Mouse (Mus musculus): ENCODE results near the gene Enox1.

Gene Enox1

GRCm38 (mm10) chr14:77646196-77646595 is 489.6 kb downstream of the Enox1 start:
- DNase-seq (ENCODE audit: low read depth, low spot score): no peak
- H3K36me3 ChIP-seq (ENCODE audit: control insufficient read depth, insufficient read depth, low read length, poor library complexity, severe bottlenecking): no peaks in the 10 kb centered on the region
- no peaks in the 10 kb centered on the region for H3K27me3 ChIP-seq (ENCODE audit: control insufficient read depth, insufficient read depth, low read length, poor library complexity, severe bottlenecking)

- no peaks in the 10 kb centered on the region for H3K27me3 ChIP-seq (ENCODE audit: control insufficient read depth, insufficient read depth, low read length, poor library complexity, severe bottlenecking)
- DNase-seq (ENCODE audit: low read depth, low spot score): no peak
- no peaks in the 10 kb centered on the region for H3K36me3 ChIP-seq (ENCODE audit: control insufficient read depth, insufficient read depth, low read length, poor library complexity, severe bottlenecking)
Observed at GRCm38 (mm10) chr14:77647017-77647416, 490.5 kb downstream of the Enox1 start.

DNA sequence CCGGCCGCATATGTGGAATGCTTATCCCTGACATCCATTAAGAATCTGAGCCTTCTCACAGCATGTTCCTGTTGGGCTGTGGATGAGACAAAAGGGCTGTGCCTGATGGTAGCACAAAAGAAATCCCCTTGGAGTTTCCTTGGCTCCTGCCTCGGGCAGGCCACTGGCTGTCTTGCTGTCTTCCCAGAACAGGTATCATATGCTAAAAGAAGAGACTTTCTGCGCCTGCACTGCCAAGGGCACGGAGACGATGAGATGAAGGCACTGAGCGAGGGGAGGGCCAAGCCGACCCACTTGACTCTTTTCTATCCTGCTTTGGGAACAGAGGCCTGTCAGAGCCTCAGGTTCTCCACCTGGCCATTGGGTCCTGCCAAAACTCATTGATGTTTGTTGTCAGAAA is 491.7 kb downstream of the Enox1 start:
- DNase-seq (ENCODE audit: low read depth, low spot score): no peak
- H3K27me3 ChIP-seq (ENCODE audit: control insufficient read depth, insufficient read depth, low read length, poor library complexity, severe bottlenecking): no peaks in the 10 kb centered on the region
- H3K36me3 ChIP-seq (ENCODE audit: control insufficient read depth, insufficient read depth, low read length, poor library complexity, severe bottlenecking): no peaks in the 10 kb centered on the region

DNA sequence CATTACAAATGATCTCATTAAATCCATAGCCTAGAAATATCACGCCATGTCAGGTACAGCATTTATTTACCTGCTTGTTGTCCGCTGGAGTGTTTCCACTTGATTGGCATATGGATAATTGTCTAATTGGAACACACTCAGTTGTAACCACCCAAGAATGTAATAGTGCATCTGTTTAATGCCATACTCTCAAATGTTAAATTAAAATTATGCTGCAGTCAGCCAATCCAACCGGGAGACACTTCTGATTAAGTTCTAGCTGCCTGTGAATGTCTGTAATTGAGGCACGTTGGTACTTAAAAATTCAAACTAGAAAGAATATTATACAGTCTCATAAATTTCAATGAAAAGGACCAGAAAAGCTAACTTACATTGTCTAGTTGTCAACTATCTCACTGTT is 502.2 kb downstream of the Enox1 start:
- no peaks in the 10 kb centered on the region for H3K27me3 ChIP-seq (ENCODE audit: control insufficient read depth, insufficient read depth, low read length, poor library complexity, severe bottlenecking)
- no peaks in the 10 kb centered on the region for H3K36me3 ChIP-seq (ENCODE audit: control insufficient read depth, insufficient read depth, low read length, poor library complexity, severe bottlenecking)
- no peak for DNase-seq (ENCODE audit: low read depth, low spot score)

DNA sequence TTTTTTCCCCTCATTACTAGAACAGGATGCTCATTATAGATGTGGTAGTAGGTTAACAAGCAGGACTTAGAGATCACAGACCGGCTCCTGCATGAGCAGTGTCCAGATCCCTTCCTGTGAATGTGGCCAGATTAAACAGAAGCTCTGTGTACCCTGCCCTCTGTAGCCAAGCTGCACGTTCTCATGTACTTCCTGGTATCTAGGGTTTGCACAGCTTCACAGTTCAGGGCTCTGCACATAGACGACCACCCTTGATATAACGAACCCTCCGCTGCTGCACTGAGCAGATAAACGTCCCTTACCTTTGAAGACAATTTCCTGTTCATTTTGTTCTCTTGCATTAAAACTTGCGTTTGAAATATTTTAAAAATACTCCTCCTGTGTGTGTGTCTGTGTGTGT is 505.7 kb downstream of the Enox1 start:
- Histone ChIP-seq H3K27me3 (ENCODE audit: control insufficient read depth, insufficient read depth, low read length, poor library complexity, severe bottlenecking) (no peaks in the 10 kb centered on the region), H3K36me3 (ENCODE audit: control insufficient read depth, insufficient read depth, low read length, poor library complexity, severe bottlenecking) (no peaks in the 10 kb centered on the region)
- no peak for DNase-seq (ENCODE audit: low read depth, low spot score)

DNA sequence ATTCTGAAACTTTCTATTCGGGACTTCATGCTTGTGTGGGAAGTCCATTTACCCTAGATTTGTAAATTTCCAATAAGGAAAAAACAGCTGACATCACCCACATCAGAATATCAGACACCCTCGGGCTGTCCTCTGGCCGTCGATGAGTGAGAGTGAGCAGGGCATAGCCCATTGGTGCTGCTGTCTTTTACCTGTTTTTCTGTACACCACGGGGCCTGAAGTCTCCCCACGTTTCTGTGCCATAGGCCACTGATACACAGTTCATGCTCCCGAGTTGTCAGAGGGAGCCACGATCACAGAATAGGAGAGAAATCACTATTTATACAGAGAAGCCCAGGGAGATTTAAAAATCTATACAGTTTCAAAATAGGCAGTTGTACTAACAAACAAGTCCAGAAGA is 506.4 kb downstream of the Enox1 start:
- no peak for DNase-seq (ENCODE audit: low read depth, low spot score)
- no peaks in the 10 kb centered on the region for H3K36me3 ChIP-seq (ENCODE audit: control insufficient read depth, insufficient read depth, low read length, poor library complexity, severe bottlenecking)
- H3K27me3 ChIP-seq (ENCODE audit: control insufficient read depth, insufficient read depth, low read length, poor library complexity, severe bottlenecking): no peaks in the 10 kb centered on the region

DNA sequence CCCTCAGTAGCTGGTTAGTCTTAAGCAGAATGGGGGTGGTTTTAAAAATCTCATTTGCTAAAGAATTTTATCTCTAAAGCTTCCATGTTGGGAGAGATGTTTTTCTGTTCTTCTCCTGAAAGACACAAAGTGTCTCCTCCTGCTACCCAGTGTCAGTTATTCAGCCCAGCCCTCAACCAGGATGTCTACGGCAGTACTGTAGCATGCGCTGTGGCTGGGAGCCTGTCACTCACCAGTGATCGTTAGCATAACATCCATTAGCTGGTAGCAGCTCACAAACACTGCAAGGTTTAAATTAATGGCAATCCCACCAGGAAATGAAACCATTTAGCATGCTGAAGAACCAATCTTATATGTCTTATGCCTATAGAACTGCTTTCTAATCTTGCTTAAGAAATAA is 511.5 kb downstream of the Enox1 start:
- no peaks in the 10 kb centered on the region for H3K36me3 ChIP-seq (ENCODE audit: control insufficient read depth, insufficient read depth, low read length, poor library complexity, severe bottlenecking)
- DNase-seq (ENCODE audit: low read depth, low spot score): no peak
- H3K27me3 ChIP-seq (ENCODE audit: control insufficient read depth, insufficient read depth, low read length, poor library complexity, severe bottlenecking): no peaks in the 10 kb centered on the region

- no peak for DNase-seq (ENCODE audit: low read depth, low spot score)
- Histone ChIP-seq H3K36me3 (ENCODE audit: control insufficient read depth, insufficient read depth, low read length, poor library complexity, severe bottlenecking) (no peaks in the 10 kb centered on the region), H3K27me3 (ENCODE audit: control insufficient read depth, insufficient read depth, low read length, poor library complexity, severe bottlenecking) (no peaks in the 10 kb centered on the region)
Observed at GRCm38 (mm10) chr14:77669494-77669893, 512.9 kb downstream of the Enox1 start.

- H3K27me3 ChIP-seq (ENCODE audit: control insufficient read depth, insufficient read depth, low read length, poor library complexity, severe bottlenecking): no peaks in the 10 kb centered on the region
- no peak for DNase-seq (ENCODE audit: low read depth, low spot score)
- no peaks in the 10 kb centered on the region for H3K36me3 ChIP-seq (ENCODE audit: control insufficient read depth, insufficient read depth, low read length, poor library complexity, severe bottlenecking)
Observed at GRCm38 (mm10) chr14:77670945-77671344, 514.4 kb downstream of the Enox1 start.

- Histone ChIP-seq H3K27me3 (ENCODE audit: control insufficient read depth, insufficient read depth, low read length, poor library complexity, severe bottlenecking) (no peaks in the 10 kb centered on the region), H3K36me3 (ENCODE audit: control insufficient read depth, insufficient read depth, low read length, poor library complexity, severe bottlenecking) (no peaks in the 10 kb centered on the region)
- no peak for DNase-seq (ENCODE audit: low read depth, low spot score)
Observed at GRCm38 (mm10) chr14:77671961-77672360, 515.4 kb downstream of the Enox1 start.

- no peak for DNase-seq (ENCODE audit: low read depth, low spot score)
- H3K27me3 ChIP-seq (ENCODE audit: control insufficient read depth, insufficient read depth, low read length, poor library complexity, severe bottlenecking): no peaks in the 10 kb centered on the region
- H3K36me3 ChIP-seq (ENCODE audit: control insufficient read depth, insufficient read depth, low read length, poor library complexity, severe bottlenecking): no peaks in the 10 kb centered on the region
Observed at GRCm38 (mm10) chr14:77673138-77673537, 516.6 kb downstream of the Enox1 start.

- no peak for DNase-seq (ENCODE audit: low read depth, low spot score)
- no peaks in the 10 kb centered on the region for H3K36me3 ChIP-seq (ENCODE audit: control insufficient read depth, insufficient read depth, low read length, poor library complexity, severe bottlenecking)
- no peaks in the 10 kb centered on the region for H3K27me3 ChIP-seq (ENCODE audit: control insufficient read depth, insufficient read depth, low read length, poor library complexity, severe bottlenecking)
Observed at GRCm38 (mm10) chr14:77677951-77678350, 521.4 kb downstream of the Enox1 start.

GRCm38 (mm10) chr14:77679877-77680276 is 523.3 kb downstream of the Enox1 start:
- no peak for DNase-seq (ENCODE audit: low read depth, low spot score)
- Histone ChIP-seq H3K36me3 (ENCODE audit: control insufficient read depth, insufficient read depth, low read length, poor library complexity, severe bottlenecking) (no peaks in the 10 kb centered on the region), H3K27me3 (ENCODE audit: control insufficient read depth, insufficient read depth, low read length, poor library complexity, severe bottlenecking) (no peaks in the 10 kb centered on the region)

- Histone ChIP-seq H3K27me3 (ENCODE audit: control insufficient read depth, insufficient read depth, low read length, poor library complexity, severe bottlenecking) (no peaks in the 10 kb centered on the region), H3K36me3 (ENCODE audit: control insufficient read depth, insufficient read depth, low read length, poor library complexity, severe bottlenecking) (no peaks in the 10 kb centered on the region)
- no peak for DNase-seq (ENCODE audit: low read depth, low spot score)
Observed at GRCm38 (mm10) chr14:77682888-77683555, 526.5 kb downstream of the Enox1 start.

DNA sequence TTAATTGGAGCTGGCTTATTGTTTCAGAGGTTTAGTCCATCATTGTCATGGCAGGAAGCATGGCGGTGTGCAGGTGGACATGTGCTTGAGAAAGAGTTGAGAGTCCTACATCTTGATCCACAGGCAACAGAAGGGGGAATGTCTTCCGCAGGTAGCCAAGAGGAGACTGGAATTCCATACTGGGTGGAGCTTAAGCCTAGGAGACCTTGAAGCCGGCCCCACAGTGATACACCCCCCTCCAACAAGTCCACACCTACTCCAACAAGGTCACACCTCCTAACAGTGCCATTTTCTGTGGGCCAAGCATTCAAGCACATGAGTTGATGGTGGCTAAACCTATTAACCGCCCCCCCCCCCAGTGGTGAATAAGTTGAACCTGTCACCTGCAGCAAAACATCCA is 533.3 kb downstream of the Enox1 start:
- H3K36me3 ChIP-seq (ENCODE audit: control insufficient read depth, insufficient read depth, low read length, poor library complexity, severe bottlenecking): no peaks in the 10 kb centered on the region
- no peak for DNase-seq (ENCODE audit: low read depth, low spot score)
- H3K27me3 ChIP-seq (ENCODE audit: control insufficient read depth, insufficient read depth, low read length, poor library complexity, severe bottlenecking): no peaks in the 10 kb centered on the region

DNA sequence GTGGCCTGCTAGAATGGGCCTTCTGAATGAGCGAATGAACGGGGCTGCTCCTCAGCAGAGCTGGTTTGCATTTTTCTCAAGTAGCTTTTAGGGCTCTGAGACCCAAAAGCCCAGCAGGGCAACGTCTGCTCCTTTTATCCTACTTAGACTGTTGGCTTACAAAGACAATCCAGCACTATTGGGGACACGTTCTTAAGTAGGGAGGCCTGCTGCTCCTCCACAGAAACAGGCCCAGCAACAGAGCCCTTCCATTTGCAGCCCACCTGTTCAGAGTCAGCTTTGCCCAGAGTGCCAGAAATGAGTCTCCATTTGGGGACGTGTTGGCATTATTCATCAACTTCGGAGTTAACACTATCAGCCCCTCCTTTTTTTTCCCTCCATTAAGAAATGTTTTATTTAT is 548.4 kb downstream of the Enox1 start:
- DNase-seq (ENCODE audit: low read depth, low spot score): no peak

More for the DNA sequence above, 548.4 kb downstream of the Enox1 start:
- Histone ChIP-seq H3K36me3 (ENCODE audit: control insufficient read depth, insufficient read depth, low read length, poor library complexity, severe bottlenecking) (no peaks in the 10 kb centered on the region), H3K27me3 (ENCODE audit: control insufficient read depth, insufficient read depth, low read length, poor library complexity, severe bottlenecking) (no peaks in the 10 kb centered on the region)

Measured in splenic B cell, adult 2 months (primary cell).